Mouse (Mus musculus): ENCODE data around the gene Tmcc3. TPM values are rescaled to one million over a fixed set of nuclear protein-coding genes. Genes with fewer than 3 reads are reported as not detected.
"Not testable (repeated sequence)": the region's sequence is repeated elsewhere in the genome, so short reads cannot be mapped to it uniquely, and the experiment has no call there.

Tmcc3 gene
- total RNA-seq, 4 experiments from 2014 or later, result 49.1 to 63.0 (median 53.8) TPM

- no peak for DNase-seq (ENCODE audit: low spot score in 2 of 2)
Observed at GRCm38 (mm10) chr10:94575958-94576357, 264.2 kb downstream of the Tmcc3 start.

- DNase-seq (ENCODE audit: low spot score in 2 of 2), result no peak
Observed at GRCm38 (mm10) chr10:94578870-94579269, 267.1 kb downstream of the Tmcc3 start.

- no peak for DNase-seq (ENCODE audit: low spot score in 2 of 2)
Observed at GRCm38 (mm10) chr10:94581384-94581783, 269.6 kb downstream of the Tmcc3 start.

- no peak for DNase-seq (ENCODE audit: low spot score in 2 of 2)
Observed at GRCm38 (mm10) chr10:94583714-94584113, 272.0 kb downstream of the Tmcc3 start.

GRCm38 (mm10) chr10:94584851-94585359 lies 273.2 kb downstream of the Tmcc3 start:
- DNase-seq (ENCODE audit: low spot score in 2 of 2), result peak; percentile 37 to 50

GRCm38 (mm10) chr10:94585819-94586218 lies 274.1 kb downstream of the Tmcc3 start:
- no peak for DNase-seq (ENCODE audit: low spot score in 2 of 2)

GRCm38 (mm10) chr10:94588976-94589375 lies 277.2 kb downstream of the Tmcc3 start:
- DNase-seq (ENCODE audit: low spot score in 2 of 2), result no peak

- peak; percentile 52 to 67 for DNase-seq (ENCODE audit: low spot score in 2 of 2)
Observed at GRCm38 (mm10) chr10:94595705-94596104, 284.0 kb downstream of the Tmcc3 start.

GRCm38 (mm10) chr10:94599846-94600245 lies 288.1 kb downstream of the Tmcc3 start:
- not testable (repeated sequence) for DNase-seq (ENCODE audit: low spot score in 2 of 2)

GRCm38 (mm10) chr10:94601034-94601433 lies 289.3 kb downstream of the Tmcc3 start:
- no peak for DNase-seq (ENCODE audit: low spot score in 2 of 2)

- no peak for DNase-seq (ENCODE audit: low spot score in 2 of 2)
Observed at GRCm38 (mm10) chr10:94605491-94605890, 293.7 kb downstream of the Tmcc3 start.

GRCm38 (mm10) chr10:94609309-94609777 lies 297.6 kb downstream of the Tmcc3 start:
- peak; percentile 75 to 86 for DNase-seq (ENCODE audit: low spot score in 2 of 2)

- DNase-seq (ENCODE audit: low spot score in 2 of 2), result no peak
Observed at GRCm38 (mm10) chr10:94611228-94611968, 299.6 kb downstream of the Tmcc3 start.

- DNase-seq (ENCODE audit: low spot score in 2 of 2), result no peak
Observed at GRCm38 (mm10) chr10:94611969-94612440, 300.3 kb downstream of the Tmcc3 start.

GRCm38 (mm10) chr10:94619586-94619985 lies 307.8 kb downstream of the Tmcc3 start:
- DNase-seq (ENCODE audit: low spot score in 2 of 2), result no peak

- no peak for DNase-seq (ENCODE audit: low spot score in 2 of 2)
Observed at GRCm38 (mm10) chr10:94620561-94620960, 308.8 kb downstream of the Tmcc3 start.

GRCm38 (mm10) chr10:94621420-94622225 lies 309.9 kb downstream of the Tmcc3 start:
- no peak for DNase-seq (ENCODE audit: low spot score in 2 of 2)

GRCm38 (mm10) chr10:94622281-94622680 lies 310.5 kb downstream of the Tmcc3 start:
- no peak for DNase-seq (ENCODE audit: low spot score in 2 of 2)

GRCm38 (mm10) chr10:94622828-94623227 lies 311.1 kb downstream of the Tmcc3 start:
- DNase-seq (ENCODE audit: low spot score in 2 of 2), result no peak

- DNase-seq (ENCODE audit: low spot score in 2 of 2), result peak; percentile 58 to 84
Observed at GRCm38 (mm10) chr10:94623617-94624016, 311.9 kb downstream of the Tmcc3 start.

- no peak for DNase-seq (ENCODE audit: low spot score in 2 of 2)
Observed at GRCm38 (mm10) chr10:94625036-94625435, 313.3 kb downstream of the Tmcc3 start.

GRCm38 (mm10) chr10:94625606-94626005 lies 313.9 kb downstream of the Tmcc3 start:
- DNase-seq (ENCODE audit: low spot score in 2 of 2), result no peak
